Mouse (Mus musculus) lung, embryonic 15.5 days (tissue): ENCODE measurements at regions not wholly inside any gene's neighbourhood (a gene's known extent, or its start where the extent isn't known, plus 50 kb on each side); places are given as distances from the start of the nearest gene placed in this dataset.
A peak's percentile ranks its signal among the peaks of the same experiment; 100 is the strongest.

Experiments
- ATAC-seq: fragments of 200-750 bp; cut with Nextera tagmentation; 2 replicates; pipeline ENCODE4 v1.8.0; 2017; ENCODE audit warnings: moderate number of reproducible peaks, borderline replicate concordance; ENCODE audit not compliant: low FRiP score, low TSS enrichment; ENCODE audit errors: extremely low read depth
- H3K27ac ChIP-seq: fragments of 300-500 bp; sonication (generic); 2 replicates; pipeline ENCODE4 v1.5.1; 2015; ENCODE audit warnings: moderate library complexity, mild to moderate bottlenecking, inconsistent platforms
- H3K27me3 ChIP-seq: fragments of 300-500 bp; sonication (generic); 2 replicates; pipeline ENCODE4 v1.6.1; 2015; ENCODE audit warnings: inconsistent platforms
- H3K36me3 ChIP-seq: fragments of 300-500 bp; sonication (generic); 2 replicates; pipeline ENCODE4 v1.6.1; 2015; ENCODE audit warnings: inconsistent platforms
- H3K4me1 ChIP-seq: fragments of 300-500 bp; sonication (generic); 2 replicates; pipeline ENCODE4 v1.6.1; 2015; ENCODE audit warnings: inconsistent platforms
- H3K4me2 ChIP-seq: fragments of 300-500 bp; sonication (generic); 2 replicates; pipeline ENCODE4 v1.6.1; 2015; ENCODE audit warnings: inconsistent platforms, mild to moderate bottlenecking, moderate library complexity
- H3K4me3 ChIP-seq: fragments of 300-500 bp; sonication (generic); 2 replicates; pipeline ENCODE4 v1.5.1; 2015; ENCODE audit warnings: mild to moderate bottlenecking, inconsistent platforms
- H3K9ac ChIP-seq: fragments of 300-500 bp; sonication (generic); 2 replicates; pipeline ENCODE4 v1.6.1; 2015; ENCODE audit warnings: inconsistent platforms
- H3K9me3 ChIP-seq: fragments of 300-500 bp; sonication (generic); 2 replicates; pipeline ENCODE4 v1.6.1; 2016; ENCODE audit warnings: inconsistent platforms
- WGBS: fragments of 180-500 bp; shearing (Covaris S2); methylation state at CpG from one replicate; pipeline ENCODE4 v1.1.7; 2015; 5-methylcytosine and 5-hydroxymethylcytosine counted together

GRCm38 (mm10) chr12:95054887-95055286, 637.1 kb upstream of the Flrt2 start:
- 75% methylated on average over 3 of the region's 3 CpGs for WGBS
- H3K4me3 ChIP-seq = no peak overlapping the region

GRCm38 (mm10) chr12:95056926-95057325, 635.1 kb upstream of the Flrt2 start:
- Histone ChIP-seq H3K9ac (no peak overlapping the region), H3K4me3 (no peak overlapping the region), H3K36me3 (no peaks in the 10 kb centered on the region), H3K4me2 (no peak overlapping the region), H3K27ac (no peak overlapping the region), H3K9me3 (no peaks in the 10 kb centered on the region), H3K27me3 (no peaks in the 10 kb centered on the region), H3K4me1 (no peaks in the 10 kb centered on the region)
- no peak for ATAC-seq
- 78% methylated on average over 7 of the region's 7 CpGs for WGBS

More at GRCm38 (mm10) chr12:95054887-95055286, 637.1 kb upstream of the Flrt2 start:
- Histone ChIP-seq H3K9ac (no peak overlapping the region), H3K4me2 (no peak overlapping the region), H3K36me3 (no peaks in the 10 kb centered on the region), H3K9me3 (no peaks in the 10 kb centered on the region), H3K27ac (no peak overlapping the region), H3K27me3 (no peaks in the 10 kb centered on the region), H3K4me1 (no peaks in the 10 kb centered on the region)
- ATAC-seq = no peak

- H3K4me3 ChIP-seq = no peak overlapping the region
- ATAC-seq = no peak
- H3K27me3 ChIP-seq = no peaks in the 10 kb centered on the region
- H3K9me3 ChIP-seq = no peaks in the 10 kb centered on the region
- no peak overlapping the region for H3K4me2 ChIP-seq
- no peak overlapping the region for H3K9ac ChIP-seq
- H3K4me1 ChIP-seq = no peaks in the 10 kb centered on the region
- 75% methylated on average over 2 of the region's 2 CpGs for WGBS
- no peaks in the 10 kb centered on the region for H3K36me3 ChIP-seq
- H3K27ac ChIP-seq = no peak overlapping the region
These were observed 632.6 kb upstream of the Flrt2 start for GRCm38 (mm10) chr12:95059396-95059795.

DNA sequence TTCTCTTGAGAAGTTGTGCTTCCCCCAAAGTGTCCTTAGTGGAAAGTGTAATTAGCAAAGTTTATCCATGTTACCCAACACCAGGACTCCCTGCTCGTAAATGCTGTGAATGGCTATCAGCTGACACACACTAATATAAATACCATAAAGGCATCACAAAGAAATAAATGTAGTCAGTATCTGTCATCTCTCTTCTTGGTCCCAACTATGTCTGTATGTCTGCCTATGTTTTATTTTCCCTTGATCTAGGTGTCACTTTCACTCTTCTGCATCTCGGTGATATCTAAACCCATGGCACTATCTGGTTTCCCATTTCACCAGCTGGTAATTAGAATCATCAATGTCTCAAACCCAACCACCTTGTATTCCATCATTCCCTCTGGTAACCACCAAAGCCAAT, 619.7 kb upstream of the Flrt2 start:
- H3K9ac ChIP-seq = no peak overlapping the region
- H3K27me3 ChIP-seq = no peaks in the 10 kb centered on the region
- no peak overlapping the region for H3K4me3 ChIP-seq
- no peak overlapping the region for H3K27ac ChIP-seq
- ATAC-seq = no peak
- H3K4me1 ChIP-seq = no peaks in the 10 kb centered on the region
- 55% methylated on average over 2 of the region's 2 CpGs for WGBS
- H3K4me2 ChIP-seq = no peak overlapping the region
- no peaks in the 10 kb centered on the region for H3K9me3 ChIP-seq
- H3K36me3 ChIP-seq = no peaks in the 10 kb centered on the region

- Histone ChIP-seq H3K4me3 (no peak overlapping the region), H3K9ac (no peak overlapping the region), H3K36me3 (no peaks in the 10 kb centered on the region), H3K27ac (no peak overlapping the region), H3K4me2 (no peak overlapping the region), H3K4me1 (no peaks in the 10 kb centered on the region), H3K27me3 (no peaks in the 10 kb centered on the region), H3K9me3 (no peaks in the 10 kb centered on the region)
- WGBS = 84% methylated on average over 3 of the region's 3 CpGs
- ATAC-seq = no peak
These were observed 572.6 kb upstream of the Flrt2 start for GRCm38 (mm10) chr12:95119223-95119952.

- no peaks in the 10 kb centered on the region for H3K9me3 ChIP-seq
- H3K4me2 ChIP-seq = no peak overlapping the region
- ATAC-seq = no peak
- H3K27ac ChIP-seq = no peak overlapping the region
- no peak overlapping the region for H3K9ac ChIP-seq
- no peak overlapping the region for H3K4me3 ChIP-seq
- no peaks in the 10 kb centered on the region for H3K36me3 ChIP-seq
- no peaks in the 10 kb centered on the region for H3K27me3 ChIP-seq
- no peaks in the 10 kb centered on the region for H3K4me1 ChIP-seq
- WGBS = 53% methylated on average over 1 of the region's 1 CpGs
These were observed 559.2 kb upstream of the Flrt2 start for GRCm38 (mm10) chr12:95132804-95133203.

DNA sequence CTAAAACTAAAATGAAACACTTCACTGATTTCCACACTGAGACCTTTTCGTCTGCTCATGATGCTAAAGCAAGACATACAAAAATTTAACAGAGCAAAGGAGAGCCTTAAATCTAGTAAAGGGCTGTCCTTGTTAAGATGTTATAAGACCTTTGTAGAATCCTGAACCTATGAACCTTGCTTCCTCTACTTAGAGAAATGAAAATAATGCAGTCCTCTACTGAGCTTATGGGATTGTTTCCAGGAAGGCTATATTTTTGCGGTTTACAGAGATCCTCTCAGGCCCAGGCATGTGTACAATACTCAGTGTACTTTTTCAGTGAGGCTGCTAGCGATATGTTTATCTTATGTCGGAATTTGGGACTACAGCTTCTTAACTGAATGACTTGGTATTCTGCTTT, 558.5 kb upstream of the Flrt2 start:
- no peak overlapping the region for H3K9ac ChIP-seq
- no peaks in the 10 kb centered on the region for H3K36me3 ChIP-seq
- H3K27ac ChIP-seq = no peak overlapping the region
- no peak overlapping the region for H3K4me2 ChIP-seq
- 49% methylated on average over 4 of the region's 4 CpGs for WGBS
- no peaks in the 10 kb centered on the region for H3K9me3 ChIP-seq
- no peak overlapping the region for H3K4me3 ChIP-seq
- H3K27me3 ChIP-seq = no peaks in the 10 kb centered on the region
- no peaks in the 10 kb centered on the region for H3K4me1 ChIP-seq
- ATAC-seq = no peak

DNA sequence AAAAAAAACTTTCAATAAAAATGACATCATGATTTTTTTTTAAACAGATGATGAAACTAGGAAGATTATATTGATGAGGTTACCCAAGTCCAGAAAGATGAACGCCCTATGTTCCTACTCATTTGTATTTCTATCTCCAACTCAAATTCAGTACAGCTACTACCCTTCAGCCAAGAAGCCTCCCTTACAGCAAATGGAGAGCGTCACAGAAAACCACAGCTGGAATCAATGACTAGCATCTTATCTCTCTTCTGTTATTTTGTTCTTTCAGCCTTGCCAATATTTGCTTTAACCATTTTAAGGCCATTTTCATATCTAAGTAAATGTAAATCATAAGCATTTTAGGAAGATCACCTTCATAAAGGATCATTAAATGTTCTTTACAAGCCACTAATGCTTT, 553.9 kb upstream of the Flrt2 start:
- no peaks in the 10 kb centered on the region for H3K27me3 ChIP-seq
- H3K4me3 ChIP-seq = no peak overlapping the region
- no peak overlapping the region for H3K4me2 ChIP-seq
- no peak overlapping the region for H3K9ac ChIP-seq
- ATAC-seq = peak; percentile 67; the same call in 1 of the 2 replicates
- H3K27ac ChIP-seq = no peak overlapping the region
- WGBS = 51% methylated on average over 2 of the region's 2 CpGs
- H3K9me3 ChIP-seq = no peaks in the 10 kb centered on the region
- no peaks in the 10 kb centered on the region for H3K4me1 ChIP-seq
- no peaks in the 10 kb centered on the region for H3K36me3 ChIP-seq

DNA sequence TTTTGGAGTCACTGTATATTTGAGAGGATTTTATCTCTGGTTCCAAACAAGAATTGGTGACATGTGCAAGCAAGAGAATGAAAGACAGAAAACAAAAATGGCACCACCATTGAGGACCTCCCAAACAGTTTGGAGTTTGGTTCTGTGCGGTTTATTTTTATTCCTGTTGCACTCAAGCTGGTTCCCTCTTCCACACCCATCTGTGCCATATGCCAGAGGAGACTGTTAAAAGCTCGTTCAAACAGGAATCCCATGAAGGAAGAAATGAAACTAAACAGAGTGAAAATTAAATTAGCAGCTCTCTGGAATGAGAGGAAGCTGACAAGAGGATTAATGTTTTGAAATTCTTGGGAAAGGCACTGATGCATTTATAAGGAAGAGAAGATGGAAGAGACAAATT, 521.0 kb upstream of the Flrt2 start:
- H3K27ac ChIP-seq = no peak overlapping the region
- no peaks in the 10 kb centered on the region for H3K4me1 ChIP-seq
- WGBS = 50% methylated on average over 2 of the region's 2 CpGs
- no peaks in the 10 kb centered on the region for H3K9me3 ChIP-seq
- ATAC-seq = no peak
- no peak overlapping the region for H3K4me2 ChIP-seq
- no peaks in the 10 kb centered on the region for H3K36me3 ChIP-seq
- H3K27me3 ChIP-seq = no peaks in the 10 kb centered on the region
- H3K4me3 ChIP-seq = no peak overlapping the region
- no peak overlapping the region for H3K9ac ChIP-seq

GRCm38 (mm10) chr12:95173810-95174402, 518.1 kb upstream of the Flrt2 start:
- 74% methylated on average over 1 of the region's 1 CpGs for WGBS
- no peaks in the 10 kb centered on the region for H3K4me1 ChIP-seq
- no peak for ATAC-seq

GRCm38 (mm10) chr12:95202486-95202885, 489.5 kb upstream of the Flrt2 start:
- Histone ChIP-seq H3K4me2 (no peak overlapping the region), H3K27ac (no peak overlapping the region), H3K4me3 (no peak overlapping the region), H3K4me1 (no peaks in the 10 kb centered on the region), H3K9me3 (no peaks in the 10 kb centered on the region), H3K9ac (no peak overlapping the region), H3K27me3 (no peaks in the 10 kb centered on the region), H3K36me3 (no peaks in the 10 kb centered on the region)
- ATAC-seq = no peak
- 87% methylated on average over 8 of the region's 8 CpGs for WGBS

More at GRCm38 (mm10) chr12:95173810-95174402, 518.1 kb upstream of the Flrt2 start:
- Histone ChIP-seq H3K36me3 (no peaks in the 10 kb centered on the region), H3K27me3 (no peaks in the 10 kb centered on the region), H3K4me3 (no peak overlapping the region), H3K9ac (no peak overlapping the region), H3K4me2 (no peak overlapping the region), H3K27ac (no peak overlapping the region), H3K9me3 (no peaks in the 10 kb centered on the region)

DNA sequence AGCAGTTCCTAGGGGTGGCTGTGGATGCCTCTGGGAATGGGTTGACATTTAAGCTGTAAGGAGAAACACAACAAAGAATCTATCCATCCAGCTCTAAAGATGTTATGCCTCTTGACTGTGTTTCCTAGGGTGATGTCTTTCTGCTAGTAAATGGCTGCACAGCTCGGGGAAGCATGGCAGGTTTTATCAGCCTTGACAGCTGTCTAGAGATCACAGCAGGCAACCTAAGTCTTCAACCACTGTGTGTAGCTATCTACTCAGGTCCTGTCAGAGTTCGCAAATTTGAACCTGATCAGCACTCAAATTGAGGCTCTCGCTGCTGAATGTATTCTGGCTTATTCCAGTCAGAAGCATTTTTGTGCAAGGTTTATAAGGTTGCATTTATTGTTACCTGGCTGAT, 486.9 kb upstream of the Flrt2 start:
- ATAC-seq = no peak
- Histone ChIP-seq H3K9me3 (no peaks in the 10 kb centered on the region), H3K9ac (no peak overlapping the region), H3K4me3 (no peak overlapping the region), H3K4me1 (no peaks in the 10 kb centered on the region), H3K27me3 (no peaks in the 10 kb centered on the region), H3K4me2 (no peak overlapping the region), H3K36me3 (no peaks in the 10 kb centered on the region), H3K27ac (no peak overlapping the region)
- 76% methylated on average over 3 of the region's 3 CpGs for WGBS
